Mouse (Mus musculus) neural tube, embryonic 14.5 days (tissue): ENCODE results near the gene Saxo1. TPM values are rescaled to one million over a fixed set of nuclear protein-coding genes. Genes with fewer than 3 reads are reported as not detected.

Source experiments
- ATAC-seq: fragments of 200-750 bp; cut with Nextera tagmentation; 2 replicates; pipeline ENCODE4 v1.8.0; 2017; ENCODE audit warnings: low read depth, mild to moderate bottlenecking, moderate TSS enrichment, moderate library complexity
- H3K27ac ChIP-seq: fragments of 300-500 bp; sonication (generic); 2 replicates; pipeline ENCODE4 v1.5.1; 2014; ENCODE audit warnings: low read depth, mild to moderate bottlenecking, control low read depth, low read length, moderate library complexity, mixed read lengths
- H3K27me3 ChIP-seq: fragments of 300-500 bp; sonication (generic); 2 replicates; pipeline ENCODE4 v1.6.1; 2014; ENCODE audit warnings: low read length; ENCODE audit not compliant: control insufficient read depth, insufficient read depth
- H3K36me3 ChIP-seq: fragments of 300-500 bp; sonication (generic); 2 replicates; pipeline ENCODE4 v1.6.1; 2014; ENCODE audit warnings: low read length, mixed read lengths; ENCODE audit not compliant: control insufficient read depth, insufficient read depth
- H3K4me1 ChIP-seq: fragments of 300-500 bp; sonication (generic); 2 replicates; pipeline ENCODE4 v1.6.1; 2014; ENCODE audit warnings: low read length; ENCODE audit not compliant: control insufficient read depth, insufficient read depth
- H3K4me2 ChIP-seq: fragments of 300-500 bp; sonication (generic); 2 replicates; pipeline ENCODE4 v1.6.1; 2014; ENCODE audit warnings: mild to moderate bottlenecking, low read depth, low read length, control low read depth
- H3K4me3 ChIP-seq: fragments of 300-500 bp; sonication (generic); 2 replicates; pipeline ENCODE4 v1.5.1; 2014; ENCODE audit warnings: low read depth, low read length, control low read depth, mixed read lengths
- H3K9ac ChIP-seq: fragments of 300-500 bp; sonication (generic); replicated peaks from 2 replicates; pipeline ENCODE4 v1.6.1; 2014; ENCODE audit warnings: low read depth, mild to moderate bottlenecking, control low read depth, low read length, mixed read lengths
- H3K9me3 ChIP-seq: fragments of 300-500 bp; sonication (generic); 2 replicates; pipeline ENCODE4 v1.6.1; 2016; ENCODE audit warnings: low read length; ENCODE audit not compliant: control insufficient read depth
- WGBS: fragments of 180-500 bp; shearing (Covaris S2); extraction: QIAGEN DNeasy Blood & Tissue Kit; methylation state at CpG from one replicate; pipeline ENCODE4 v1.1.7; 2014; 5-methylcytosine and 5-hydroxymethylcytosine counted together
- polyA plus RNA-seq: library from polyadenylated mRNA; unstranded; fragments of >200 nt; fragmentation: Nextera tagmentation; extraction: Ambion mirVana; gene quantifications from 2 replicates; pipeline ENCODE4 v1.2.1, GENCODE M21; 2014

The Saxo1 gene
- polyA plus RNA-seq, 1 experiment from 2014 or later, result not detected

DNA sequence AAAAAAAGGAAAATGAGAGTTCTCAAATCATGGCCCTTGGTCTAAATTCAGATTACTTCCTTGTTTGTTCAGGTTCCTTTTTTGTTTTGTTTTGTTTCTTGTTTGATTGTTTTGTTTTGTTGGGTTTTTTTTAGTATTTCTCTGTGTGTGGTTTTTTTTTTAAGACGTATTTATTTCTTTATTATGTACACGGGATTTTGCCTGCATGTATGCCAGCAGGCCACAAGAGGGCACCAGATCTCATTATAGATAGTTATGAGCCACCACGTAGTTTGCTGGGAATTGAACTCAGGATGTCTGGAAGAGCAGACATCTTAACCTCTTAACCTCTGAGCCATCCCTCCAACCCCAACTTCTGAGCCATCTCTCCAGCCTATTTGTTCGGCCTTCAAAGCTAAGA lies 20.2 kb downstream of the Saxo1 start:
- no peak for ATAC-seq
- 48% methylated on average over 4 of the region's 4 CpGs for WGBS
- H3K9ac ChIP-seq, result no peak overlapping the region
- no peak overlapping the region for H3K4me3 ChIP-seq
- H3K4me2 ChIP-seq, result no peak overlapping the region
- no peaks in the 10 kb centered on the region for H3K4me1 ChIP-seq
- H3K27me3 ChIP-seq, result no peaks in the 10 kb centered on the region
- no peaks in the 10 kb centered on the region for H3K36me3 ChIP-seq
- H3K27ac ChIP-seq, result no peak overlapping the region
- H3K9me3 ChIP-seq, result no peaks in the 10 kb centered on the region

DNA sequence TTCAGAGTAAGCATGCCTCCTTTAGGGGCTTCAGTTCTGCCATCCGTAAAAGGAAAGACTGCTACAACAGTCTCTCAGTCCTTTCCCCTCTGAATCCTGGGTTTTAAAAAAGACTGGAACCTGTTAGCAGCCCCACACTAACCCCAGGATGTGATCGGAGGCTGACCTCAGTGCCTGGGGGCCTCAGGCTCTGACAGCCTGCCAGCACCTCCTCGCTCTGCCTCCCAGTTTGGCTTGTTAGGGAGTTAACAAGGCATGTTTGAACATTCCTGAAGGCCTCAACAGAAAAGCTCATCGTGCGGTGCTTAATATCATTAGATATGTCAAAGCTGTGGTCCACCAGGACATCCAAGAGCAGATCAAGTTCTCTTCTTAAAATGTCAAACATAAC lies 24.0 kb downstream of the Saxo1 start:
- Histone ChIP-seq H3K27ac (no peak overlapping the region), H3K9ac (no peak overlapping the region), H3K27me3 (no peaks in the 10 kb centered on the region), H3K36me3 (no peaks in the 10 kb centered on the region), H3K4me2 (no peak overlapping the region), H3K4me3 (no peak overlapping the region), H3K4me1 (no peaks in the 10 kb centered on the region), H3K9me3 (no peaks in the 10 kb centered on the region)
- 67% methylated on average over 5 of the region's 5 CpGs for WGBS
- no peak for ATAC-seq

DNA sequence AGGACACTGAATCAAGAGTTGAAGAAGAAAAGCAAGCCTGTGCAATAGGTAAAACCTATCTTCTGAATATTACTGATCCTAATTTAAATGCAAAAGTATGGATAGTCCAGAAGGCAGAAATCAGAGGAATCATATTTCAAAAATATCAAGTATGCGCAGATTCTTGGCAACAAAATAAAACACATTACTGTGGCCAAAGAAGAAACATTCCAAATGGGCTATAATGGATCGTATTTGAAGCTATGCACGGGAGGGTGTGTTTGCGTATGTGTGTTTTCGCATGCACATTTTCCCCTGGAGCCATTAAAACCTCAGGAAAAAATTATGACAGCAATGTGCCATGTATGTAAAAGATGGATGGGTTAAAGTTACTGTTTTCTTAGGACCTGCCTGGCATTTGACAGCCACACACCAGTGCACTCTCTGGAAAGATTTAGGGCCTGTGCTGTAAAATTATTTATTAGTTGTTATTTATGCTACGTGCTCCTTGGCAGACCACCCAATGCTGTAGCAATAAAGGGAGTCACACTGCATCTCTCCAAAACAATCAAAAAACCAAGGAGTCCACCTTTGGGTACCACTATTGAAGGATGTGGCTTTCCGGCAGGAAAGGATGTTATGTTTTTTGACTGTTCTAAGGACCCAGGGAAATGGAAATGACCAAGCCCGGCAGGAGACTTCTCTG lies 24.6 kb downstream of the Saxo1 start:
- 63% methylated on average over 8 of the region's 8 CpGs for WGBS
- Histone ChIP-seq H3K4me3 (no peak overlapping the region), H3K27me3 (no peaks in the 10 kb centered on the region), H3K9ac (no peak overlapping the region), H3K36me3 (no peaks in the 10 kb centered on the region), H3K4me2 (no peak overlapping the region), H3K27ac (no peak overlapping the region), H3K9me3 (no peaks in the 10 kb centered on the region), H3K4me1 (no peaks in the 10 kb centered on the region)
- ATAC-seq, result peak; percentile 58; the same call in 1 of the 2 replicates

DNA sequence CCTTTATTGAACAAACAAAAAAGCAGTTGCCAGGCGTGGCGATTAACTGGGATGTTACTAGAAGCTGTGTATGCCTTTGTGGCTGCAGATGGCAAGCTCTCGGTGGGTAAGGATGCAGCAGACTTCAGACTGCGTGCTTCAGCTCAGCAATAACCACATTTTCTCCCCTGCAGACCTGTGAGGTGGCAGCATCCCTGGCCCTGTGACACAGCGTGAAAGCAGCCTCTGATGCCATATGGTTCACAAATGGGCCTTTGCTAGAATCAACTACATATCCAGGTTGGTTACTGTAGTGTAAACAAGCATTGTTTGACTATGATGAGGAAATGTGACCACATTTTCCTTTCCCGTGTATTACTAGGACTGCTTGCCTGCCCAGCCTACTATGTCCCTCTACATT lies 29.0 kb downstream of the Saxo1 start:
- Histone ChIP-seq H3K27ac (no peak overlapping the region), H3K4me1 (no peaks in the 10 kb centered on the region), H3K36me3 (no peaks in the 10 kb centered on the region), H3K9ac (no peak overlapping the region), H3K27me3 (no peaks in the 10 kb centered on the region), H3K9me3 (no peaks in the 10 kb centered on the region), H3K4me3 (no peak overlapping the region), H3K4me2 (no peak overlapping the region)
- ATAC-seq, result no peak
- WGBS, result 60% methylated on average over 6 of the region's 6 CpGs

DNA sequence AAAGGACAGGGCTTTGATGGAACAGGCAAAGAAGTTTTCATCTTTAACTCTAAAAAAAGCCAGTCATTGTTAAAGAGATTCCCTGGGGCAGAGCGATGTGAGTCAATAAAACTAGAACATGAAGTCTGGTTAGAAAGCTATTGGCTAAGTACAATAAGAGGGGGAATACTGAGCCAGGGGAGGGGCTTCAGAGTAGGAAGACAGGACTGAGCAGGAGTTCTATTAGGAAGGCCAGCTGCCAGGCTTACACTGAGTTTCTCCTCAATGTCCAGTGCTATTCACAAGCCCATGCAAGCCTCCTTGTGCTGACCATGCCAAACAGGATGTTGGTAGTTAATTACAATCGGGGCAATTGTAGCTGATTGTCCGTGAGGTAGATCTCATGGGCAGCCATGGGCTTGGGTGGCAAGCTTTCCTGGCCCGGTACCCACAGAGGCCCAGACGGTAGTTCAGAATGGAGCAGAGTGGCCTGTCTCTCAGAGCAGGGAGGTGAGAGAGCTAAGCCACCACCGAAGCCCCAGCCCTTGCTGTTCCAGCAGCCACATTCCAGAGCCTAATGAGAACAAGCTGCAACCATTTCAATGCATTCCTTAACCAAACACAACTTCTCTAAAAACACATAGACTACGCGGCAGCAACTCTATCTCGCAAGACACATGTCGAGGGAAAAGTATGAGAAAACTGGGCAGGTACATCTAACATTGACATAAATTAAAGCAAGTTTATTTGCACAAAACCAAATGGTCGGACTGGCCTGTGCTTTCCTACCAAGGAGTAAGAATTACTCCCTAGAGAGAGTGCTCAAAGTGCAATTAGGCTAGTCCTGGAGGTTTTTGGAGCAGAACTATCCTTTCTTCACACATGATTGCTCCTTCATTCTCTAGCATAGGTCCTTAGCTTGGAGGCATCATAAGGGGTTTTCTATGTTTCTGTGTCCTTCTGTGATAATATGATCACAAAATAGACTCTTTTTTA lies 30.7 kb downstream of the Saxo1 start:
- Histone ChIP-seq H3K4me2 (no peak overlapping the region), H3K4me3 (no peak overlapping the region), H3K27ac (no peak overlapping the region), H3K36me3 (no peaks in the 10 kb centered on the region), H3K27me3 (no peaks in the 10 kb centered on the region), H3K9ac (no peak overlapping the region), H3K9me3 (no peaks in the 10 kb centered on the region), H3K4me1 (no peaks in the 10 kb centered on the region)
- no peak for ATAC-seq
- 75% methylated on average over 11 of the region's 11 CpGs for WGBS

DNA sequence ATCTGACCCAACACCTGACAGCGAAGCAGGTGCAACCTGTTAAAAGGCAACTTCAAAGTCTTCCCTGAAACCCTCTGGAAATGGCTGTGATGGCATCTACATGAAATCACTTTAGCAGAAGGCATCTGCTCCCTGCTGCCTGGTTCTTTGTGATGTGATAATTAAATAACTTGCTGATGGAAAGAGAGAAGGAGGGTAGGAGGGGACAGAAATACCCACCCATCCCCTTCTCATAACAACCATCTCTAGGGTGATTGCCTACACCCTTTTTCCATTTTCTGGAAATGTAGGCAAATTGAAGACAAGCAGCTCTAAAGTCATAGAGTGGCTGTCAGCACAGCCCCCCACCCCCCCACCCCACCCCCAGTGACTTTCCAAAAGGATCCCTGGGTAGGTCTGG lies 33.6 kb downstream of the Saxo1 start:
- H3K27ac ChIP-seq, result no peak overlapping the region
- no peak overlapping the region for H3K9ac ChIP-seq
- H3K4me1 ChIP-seq, result no peaks in the 10 kb centered on the region
- WGBS, result 91% methylated on average over 1 of the region's 1 CpGs
- H3K4me2 ChIP-seq, result no peak overlapping the region
- no peak for ATAC-seq
- no peaks in the 10 kb centered on the region for H3K27me3 ChIP-seq
- no peak overlapping the region for H3K4me3 ChIP-seq
- H3K9me3 ChIP-seq, result no peaks in the 10 kb centered on the region
- no peaks in the 10 kb centered on the region for H3K36me3 ChIP-seq

DNA sequence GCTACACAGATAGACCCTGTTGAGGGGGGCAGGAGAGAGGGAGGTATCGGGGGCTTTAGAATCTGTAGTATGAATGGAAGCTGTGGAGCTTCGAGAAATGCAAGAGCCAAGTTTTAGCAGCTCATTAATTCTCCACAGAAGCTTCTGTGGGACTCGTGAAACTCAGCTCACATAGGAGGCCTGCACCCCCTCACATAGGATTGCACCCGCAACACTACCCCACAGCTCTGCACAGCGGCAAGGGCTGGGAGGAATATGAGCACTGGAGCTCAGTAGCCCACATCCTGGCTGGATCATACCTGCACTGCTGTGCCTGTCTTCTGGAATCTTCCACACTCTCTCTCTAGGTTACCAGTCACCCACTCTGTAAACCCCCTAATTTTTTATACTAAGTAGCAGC lies 34.4 kb downstream of the Saxo1 start:
- no peaks in the 10 kb centered on the region for H3K27me3 ChIP-seq
- ATAC-seq, result no peak
- no peak overlapping the region for H3K4me2 ChIP-seq
- H3K4me1 ChIP-seq, result no peaks in the 10 kb centered on the region
- H3K4me3 ChIP-seq, result no peak overlapping the region
- H3K9me3 ChIP-seq, result no peaks in the 10 kb centered on the region
- WGBS, result 85% methylated on average over 5 of the region's 5 CpGs
- no peak overlapping the region for H3K27ac ChIP-seq
- H3K9ac ChIP-seq, result no peak overlapping the region
- H3K36me3 ChIP-seq, result no peaks in the 10 kb centered on the region

DNA sequence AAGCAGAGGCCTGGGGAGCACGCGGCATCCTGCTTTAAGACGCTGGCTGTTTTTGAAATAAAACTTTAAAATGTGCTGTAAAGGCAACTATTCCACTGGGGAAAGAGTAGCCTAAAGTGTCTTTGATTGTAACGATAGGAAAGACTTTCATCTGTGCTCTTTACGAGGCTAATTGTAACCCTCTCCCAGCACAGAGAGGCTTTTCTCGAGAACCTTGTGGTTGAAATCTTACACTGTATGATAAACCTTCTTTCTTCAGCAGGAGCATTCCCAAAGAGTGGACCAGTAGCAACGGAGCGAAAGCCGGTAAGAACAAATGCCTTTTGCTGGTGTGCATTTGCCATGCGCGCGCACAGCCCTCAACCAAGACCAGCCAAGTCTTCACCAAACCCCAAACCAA lies 37.4 kb downstream of the Saxo1 start:
- Histone ChIP-seq H3K27ac (no peak overlapping the region), H3K4me1 (no peaks in the 10 kb centered on the region), H3K4me2 (no peak overlapping the region), H3K9me3 (no peaks in the 10 kb centered on the region), H3K9ac (no peak overlapping the region), H3K36me3 (no peaks in the 10 kb centered on the region), H3K4me3 (no peak overlapping the region), H3K27me3 (no peaks in the 10 kb centered on the region)
- 74% methylated on average over 12 of the region's 12 CpGs for WGBS
- no peak for ATAC-seq

DNA sequence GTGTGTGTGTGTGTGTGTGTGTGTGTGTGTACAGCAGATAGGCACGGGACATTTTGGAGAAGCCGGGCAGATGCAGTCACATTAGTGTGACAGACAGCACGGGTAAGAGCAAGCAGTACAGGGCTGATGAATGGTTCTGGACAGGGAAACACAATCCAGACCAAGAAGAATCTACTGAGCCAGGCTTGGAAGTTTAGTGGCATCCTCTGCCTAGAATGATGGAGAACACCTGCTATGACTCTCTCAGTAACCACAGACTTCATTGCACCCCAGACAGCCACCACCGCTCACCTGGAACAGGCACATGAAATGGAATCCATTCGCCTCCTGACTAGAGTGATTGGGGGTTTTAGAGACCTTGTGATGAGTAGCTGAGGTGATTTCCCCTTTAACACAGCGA lies 38.2 kb downstream of the Saxo1 start:
- 89% methylated on average over 6 of the region's 6 CpGs for WGBS
- no peak overlapping the region for H3K9ac ChIP-seq
- no peaks in the 10 kb centered on the region for H3K36me3 ChIP-seq
- no peaks in the 10 kb centered on the region for H3K9me3 ChIP-seq
- no peaks in the 10 kb centered on the region for H3K4me1 ChIP-seq
- ATAC-seq, result no peak
- no peak overlapping the region for H3K4me2 ChIP-seq
- no peaks in the 10 kb centered on the region for H3K27me3 ChIP-seq
- H3K27ac ChIP-seq, result no peak overlapping the region
- H3K4me3 ChIP-seq, result no peak overlapping the region
